Mouse (Mus musculus) monocyte, adult 5-6 weeks (primary cell): ENCODE results near the gene Neto2. TPM values are rescaled to one million over a fixed set of nuclear protein-coding genes. Genes with fewer than 3 reads are reported as not detected.
"Not testable (repeated sequence)": the region's sequence is repeated elsewhere in the genome, so short reads cannot be mapped to it uniquely, and the experiment has no call there.

Experiments
- ATAC-seq: fragments of 153-309, 156-312 bp; replicated peaks from 2 replicates; pipeline ENCODE4 v1.8.0; 2017; ENCODE audit warnings: mild to moderate bottlenecking; ENCODE audit not compliant: low TSS enrichment, insufficient number of reproducible peaks, severe bottlenecking, poor library complexity, low FRiP score
- total RNA-seq: library from RNA; stranded (forward); fragments of 200-1000, 200-491, 200-594 nt; gene quantifications from 3 replicates; pipeline ENCODE4 v1.2.3, GENCODE M21; 2017

The Neto2 gene
- 0.39 to 1.4 TPM (median 0.86 TPM) in 3 replicates for total RNA-seq

DNA sequence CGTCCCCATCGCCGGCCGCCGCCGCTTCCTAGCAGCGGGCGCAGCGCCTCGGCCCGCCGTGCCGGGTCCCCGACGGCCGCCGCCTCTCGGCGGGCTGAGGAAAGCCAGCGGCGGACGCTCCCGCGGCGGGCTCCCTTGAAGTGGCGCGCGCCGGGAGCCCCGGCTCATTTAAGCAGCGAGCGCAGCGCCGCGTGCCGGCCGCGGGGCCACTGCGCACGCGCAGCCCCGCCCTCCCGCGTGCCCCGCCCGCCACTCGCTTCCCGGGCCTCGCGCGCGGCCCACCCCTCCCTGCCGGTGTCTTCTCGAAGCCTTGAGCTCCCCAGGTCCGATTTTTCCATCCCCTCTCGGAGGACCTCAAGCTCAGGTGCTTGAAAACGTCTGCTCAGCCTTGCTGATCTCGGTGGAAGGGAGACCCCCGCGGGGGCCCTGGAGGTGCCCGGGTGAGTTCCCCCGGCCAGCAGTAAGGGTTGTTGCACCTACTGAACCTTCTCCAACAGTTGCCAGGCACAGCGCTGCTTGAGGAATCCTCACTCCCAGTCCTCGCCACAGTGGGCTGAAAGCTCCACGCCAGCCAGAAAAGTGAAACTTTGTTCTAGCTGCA, at the start of gene Neto2:
Gene Neto2 (minus strand): TSS at position 174 of the 601 bp plus-strand sequence.
- peak; percentile 30; the same call in 1 of the 2 replicates for ATAC-seq

GRCm38 (mm10) chr8:85745053-85745452, 44.3 kb upstream of the Neto2 start:
- ATAC-seq = no peak

DNA sequence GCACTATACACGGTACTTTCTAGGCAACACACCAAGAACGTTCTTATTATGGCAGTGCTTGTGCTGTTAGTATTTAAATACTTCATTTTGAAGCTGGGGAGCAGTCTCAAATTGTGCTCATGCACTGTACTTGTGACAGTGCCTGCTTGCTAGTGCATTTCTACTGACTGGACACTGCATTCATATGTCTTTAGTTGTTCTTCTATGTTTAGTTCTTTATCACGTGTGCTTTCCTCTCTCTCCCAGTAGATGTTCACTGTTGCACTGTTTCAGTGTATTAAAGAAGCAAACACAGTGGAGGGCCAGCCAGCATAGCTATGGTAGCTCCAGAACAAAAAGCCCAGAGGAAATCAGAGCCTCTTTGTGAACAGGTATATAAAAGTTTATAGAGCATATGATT, 29.8 kb upstream of the Neto2 start:
- no peak for ATAC-seq

- ATAC-seq = no peak
Observed at GRCm38 (mm10) chr8:85717271-85717670, 16.5 kb upstream of the Neto2 start.

DNA sequence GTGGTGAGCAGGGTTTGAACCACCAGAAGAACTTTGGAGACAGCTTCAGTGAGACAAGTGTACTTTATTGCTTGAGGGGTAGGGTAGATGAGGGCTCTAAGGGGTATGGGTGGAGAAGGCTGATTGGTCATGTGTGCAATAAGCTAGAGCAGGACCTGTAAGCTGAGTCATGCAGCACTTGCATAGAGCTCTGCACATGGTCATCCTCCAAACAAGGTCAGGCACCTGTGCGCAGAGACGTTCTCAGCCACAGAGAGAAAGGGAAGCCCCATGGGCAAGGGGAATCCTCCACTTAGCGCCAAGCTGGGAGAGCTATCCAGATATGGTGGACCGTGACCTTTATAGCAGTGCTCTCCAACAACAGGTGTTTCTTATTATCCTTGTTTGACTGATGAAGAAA, 16.0 kb upstream of the Neto2 start:
- no peak for ATAC-seq

DNA sequence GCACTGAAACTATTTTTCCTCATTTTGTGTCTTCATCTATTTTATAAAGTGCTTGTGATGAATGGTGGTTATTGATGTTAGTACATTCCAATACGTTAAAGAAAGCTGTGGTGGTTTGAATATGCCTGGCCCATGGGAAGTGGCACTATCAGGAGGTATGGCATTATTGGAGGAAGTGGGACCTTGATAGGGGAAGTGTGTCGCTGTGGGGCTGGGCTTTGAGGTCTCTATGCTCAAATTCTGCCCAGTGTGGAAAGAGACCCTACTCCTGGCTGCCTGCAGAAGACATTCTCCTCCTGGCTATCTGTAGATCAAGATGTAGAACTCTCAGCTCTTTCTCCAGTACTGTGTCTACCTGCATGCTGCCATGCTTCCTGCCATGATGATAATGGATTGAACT, 6.3 kb upstream of the Neto2 start:
- ATAC-seq = no peak

DNA sequence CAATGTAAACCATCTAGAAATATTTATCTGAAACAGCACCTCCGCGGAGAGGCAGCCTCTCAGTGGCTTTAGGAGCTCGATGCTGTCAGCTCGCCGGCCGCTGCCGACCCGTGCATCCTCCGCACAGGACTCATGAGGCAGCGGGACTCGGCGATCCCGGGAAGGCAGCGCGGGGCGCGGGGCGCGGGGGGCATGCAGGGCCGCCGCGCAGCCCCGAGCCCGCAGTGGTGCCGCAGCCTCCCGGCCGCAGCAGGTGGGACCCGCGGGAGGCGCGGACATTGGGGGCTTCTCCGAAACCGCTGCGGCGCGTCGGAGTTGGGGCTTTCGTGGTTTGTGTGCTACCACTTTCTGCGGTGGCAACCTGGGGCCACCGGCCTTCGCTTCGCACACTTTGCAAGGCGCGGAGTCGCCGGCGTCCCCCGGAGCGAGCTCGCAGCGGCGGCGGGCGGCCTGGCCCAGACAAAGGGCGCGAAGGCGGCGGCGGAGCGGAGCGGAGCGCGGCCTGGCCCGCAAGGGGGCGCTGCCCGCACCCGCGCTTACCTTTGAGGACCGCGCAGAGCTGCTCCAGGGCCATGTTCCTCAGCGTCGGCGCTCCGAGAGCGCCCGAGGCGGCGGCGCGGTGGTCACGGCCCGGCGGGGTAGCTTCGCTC, 498 bp downstream of the Neto2 start:
- ATAC-seq = no peak

- ATAC-seq = peak; percentile 96
Observed at GRCm38 (mm10) chr8:85699051-85699450, 1.7 kb downstream of the Neto2 start.

GRCm38 (mm10) chr8:85665146-85665545, 35.6 kb downstream of the Neto2 start:
- no peak for ATAC-seq

DNA sequence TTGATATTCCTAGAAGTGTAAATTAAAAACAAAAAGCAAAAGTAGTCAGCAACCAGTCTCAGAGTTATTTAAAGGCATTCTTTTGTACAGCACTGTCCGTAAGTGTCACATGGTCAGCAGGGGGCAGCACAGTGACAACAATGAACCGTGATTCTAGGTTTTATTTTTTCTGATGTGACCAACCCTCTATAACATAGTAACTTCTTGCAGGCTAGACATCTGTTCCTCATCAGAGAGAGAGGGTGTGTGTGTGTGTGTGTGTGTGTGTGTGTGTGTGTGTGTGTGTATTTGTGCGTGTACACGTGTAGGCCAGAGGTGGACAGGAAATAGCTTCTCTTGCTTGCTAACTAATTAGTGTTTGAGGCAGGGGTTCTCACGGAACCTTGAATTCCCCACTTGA, 38.7 kb downstream of the Neto2 start:
- ATAC-seq = no peak

- no peak for ATAC-seq
Observed at GRCm38 (mm10) chr8:85651201-85651600, 49.5 kb downstream of the Neto2 start.

- no peak for ATAC-seq
Observed at GRCm38 (mm10) chr8:85648553-85648952, 52.2 kb downstream of the Neto2 start.

- ATAC-seq = no peak
Observed at GRCm38 (mm10) chr8:85644921-85645665, 55.6 kb downstream of the Neto2 start.

DNA sequence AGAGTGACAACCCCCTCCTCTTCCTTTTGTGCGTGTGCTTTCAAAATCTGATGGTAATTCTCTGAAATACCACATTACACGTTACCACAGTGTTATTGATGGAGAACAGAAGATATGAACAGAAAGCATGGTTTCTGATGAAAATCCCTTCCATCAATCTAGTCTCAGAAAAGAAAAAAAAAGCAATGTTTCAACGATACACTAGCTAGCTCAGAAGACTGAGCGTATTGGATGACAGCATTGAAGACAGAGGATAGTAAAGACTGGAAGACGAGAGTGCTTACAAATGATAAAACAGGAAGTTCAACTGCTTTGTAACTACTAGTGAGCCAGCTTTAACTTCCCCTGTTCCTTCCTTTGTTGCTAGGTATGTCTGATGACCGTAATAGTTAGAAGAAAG, 76.3 kb downstream of the Neto2 start:
- no peak for ATAC-seq

GRCm38 (mm10) chr8:85623246-85623645, 77.5 kb downstream of the Neto2 start:
- ATAC-seq = no peak

GRCm38 (mm10) chr8:85618789-85619188, 81.9 kb downstream of the Neto2 start:
- ATAC-seq = no peak

DNA sequence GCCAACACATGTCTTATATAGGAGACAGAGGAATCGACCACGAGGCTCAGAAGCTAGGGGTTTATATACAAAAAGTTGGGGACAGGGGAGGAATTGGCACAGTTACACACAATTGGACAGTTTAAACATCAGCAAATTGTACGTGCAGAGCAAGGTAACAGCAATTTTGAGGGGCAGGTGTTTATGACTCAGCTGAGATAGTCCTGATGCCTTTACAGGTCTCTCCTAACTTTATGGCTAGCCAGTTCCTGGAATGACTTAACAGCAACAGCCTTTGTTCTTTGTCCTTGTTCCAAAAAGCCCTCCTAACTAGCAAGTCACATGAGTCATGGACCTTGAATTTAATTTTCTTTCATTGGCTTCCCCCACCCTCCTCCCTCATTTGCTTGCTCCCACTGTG, 83.6 kb downstream of the Neto2 start:
- not testable (repeated sequence) for ATAC-seq

DNA sequence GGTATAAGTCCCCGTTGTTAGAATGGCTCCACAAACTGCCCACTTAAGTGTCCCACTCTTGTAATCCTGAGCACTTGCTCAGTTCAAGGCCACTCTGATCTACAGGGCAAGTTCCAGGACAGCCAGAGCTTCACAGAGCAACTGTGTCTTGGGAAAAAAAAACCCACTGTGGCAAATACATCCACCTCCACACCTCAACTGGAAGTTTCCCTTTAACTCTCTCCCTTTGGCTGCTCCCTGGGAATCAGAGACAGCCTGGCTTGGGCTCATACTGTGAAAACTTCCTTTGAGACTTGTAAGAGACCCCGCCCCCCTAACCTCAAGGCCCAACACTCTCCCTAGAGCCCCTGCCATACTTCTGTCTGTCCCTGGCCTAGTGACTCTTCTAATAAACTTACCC, 91.9 kb downstream of the Neto2 start:
- ATAC-seq = no peak

GRCm38 (mm10) chr8:85607804-85608203, 92.9 kb downstream of the Neto2 start:
- no peak for ATAC-seq

- no peak for ATAC-seq
Observed at GRCm38 (mm10) chr8:85606974-85607373, 93.8 kb downstream of the Neto2 start.
